Mouse (Mus musculus) right cerebral cortex, postnatal 10 days (tissue): Measurements from ENCODE around the gene Rab1b.

Source experiments
- DNase-seq, 2 experiments: peaks; one replicate each; pipeline ENCODE4 v3.0.0; 2021; ENCODE audit warnings: low spot score in 2 of 2

The Rab1b gene

DNA sequence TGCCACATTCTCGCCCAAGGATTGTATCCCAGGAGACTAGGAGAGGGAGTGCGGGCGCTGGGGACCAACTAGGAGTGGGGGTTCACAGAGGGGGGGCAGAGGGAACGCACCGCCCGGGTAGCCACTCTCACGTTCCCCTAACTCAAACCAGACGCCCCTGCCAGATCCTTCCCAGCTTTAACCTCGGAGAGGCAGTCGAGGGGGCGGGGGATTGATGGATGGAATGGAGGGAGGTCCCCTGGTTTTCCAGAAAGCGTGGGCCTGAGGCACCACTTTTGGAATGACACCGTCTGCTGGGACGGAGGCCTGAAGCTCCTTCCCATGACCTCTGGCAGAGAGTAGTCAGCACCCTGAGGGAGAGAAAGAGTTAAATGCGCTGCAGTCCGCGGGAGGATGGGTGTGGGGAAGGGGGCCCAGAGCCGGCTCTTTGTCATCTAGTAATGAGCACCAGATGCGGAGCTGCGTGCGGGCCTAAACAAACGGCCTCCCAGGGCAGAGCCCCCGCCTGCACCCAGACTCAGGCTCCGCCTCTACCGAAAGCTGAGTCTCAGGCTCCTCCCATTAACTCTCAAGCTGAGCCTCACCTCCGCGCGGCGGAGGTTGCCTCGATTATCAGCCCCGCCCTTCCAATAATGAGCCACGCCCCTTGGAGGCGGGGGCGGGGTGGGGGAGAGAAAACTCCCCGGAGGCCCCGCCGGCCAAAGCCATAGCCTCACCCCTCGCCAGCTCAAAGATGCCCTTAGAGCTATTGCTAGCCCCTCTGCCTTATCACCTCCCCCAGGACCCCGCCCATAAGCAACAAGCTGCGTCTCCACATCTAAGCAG lies 35.1 kb downstream of the Rab1b start:
- DNase-seq = peak; percentile 66 to 80

DNA sequence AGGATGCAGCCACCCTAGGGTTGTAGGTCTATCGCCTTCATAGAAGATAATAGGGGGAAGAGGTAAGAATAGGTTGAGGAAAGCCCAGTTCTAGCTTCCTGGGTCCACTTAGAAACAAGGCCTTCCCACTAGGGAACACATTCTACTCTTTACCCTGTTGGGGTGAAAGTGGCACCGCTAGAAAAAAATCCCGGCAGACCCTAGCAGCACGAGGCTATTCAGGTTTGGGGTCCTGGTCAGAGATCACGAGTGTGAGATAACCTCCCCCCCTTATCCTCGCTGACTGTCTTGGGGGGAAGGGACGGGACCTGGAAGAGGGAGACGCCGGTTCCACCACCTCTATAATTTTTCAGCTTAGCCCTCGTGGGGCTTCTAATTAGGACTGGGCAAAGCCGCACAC lies 35.8 kb downstream of the Rab1b start:
- DNase-seq = no peak

DNA sequence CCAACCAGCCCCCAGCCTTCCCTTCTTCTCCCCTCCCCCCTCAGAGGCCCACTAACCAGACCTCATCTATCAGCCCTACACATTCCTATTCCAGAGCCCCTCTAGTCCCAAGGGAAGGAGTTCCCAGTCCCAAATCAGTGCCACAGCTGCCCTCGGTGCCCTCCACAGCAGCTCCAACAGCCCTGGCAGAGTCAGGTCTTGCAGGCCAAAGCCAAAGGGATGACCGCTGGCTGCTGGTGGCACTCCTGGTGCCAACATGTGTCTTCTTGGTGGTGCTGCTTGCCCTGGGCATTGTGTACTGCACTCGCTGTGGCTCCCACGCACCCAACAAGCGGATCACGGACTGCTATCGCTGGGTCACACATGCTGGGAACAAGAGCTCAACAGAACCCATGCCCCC lies 36.9 kb downstream of the Rab1b start:
- no peak for DNase-seq

DNA sequence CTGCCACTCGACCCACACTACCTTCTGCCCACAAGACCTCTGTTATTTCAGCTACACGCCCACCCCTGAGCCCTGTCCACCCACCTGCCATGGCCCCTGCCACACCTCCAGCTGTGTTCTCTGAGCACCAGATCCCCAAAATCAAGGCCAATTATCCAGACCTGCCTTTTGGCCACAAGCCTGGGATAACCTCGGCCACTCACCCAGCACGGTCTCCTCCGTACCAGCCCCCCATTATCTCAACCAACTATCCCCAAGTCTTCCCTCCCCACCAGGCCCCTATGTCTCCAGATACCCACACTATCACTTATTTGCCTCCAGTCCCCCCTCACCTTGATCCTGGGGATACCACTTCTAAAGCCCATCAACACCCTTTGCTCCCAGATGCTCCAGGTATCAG lies 37.4 kb downstream of the Rab1b start:
- no peak for DNase-seq

DNA sequence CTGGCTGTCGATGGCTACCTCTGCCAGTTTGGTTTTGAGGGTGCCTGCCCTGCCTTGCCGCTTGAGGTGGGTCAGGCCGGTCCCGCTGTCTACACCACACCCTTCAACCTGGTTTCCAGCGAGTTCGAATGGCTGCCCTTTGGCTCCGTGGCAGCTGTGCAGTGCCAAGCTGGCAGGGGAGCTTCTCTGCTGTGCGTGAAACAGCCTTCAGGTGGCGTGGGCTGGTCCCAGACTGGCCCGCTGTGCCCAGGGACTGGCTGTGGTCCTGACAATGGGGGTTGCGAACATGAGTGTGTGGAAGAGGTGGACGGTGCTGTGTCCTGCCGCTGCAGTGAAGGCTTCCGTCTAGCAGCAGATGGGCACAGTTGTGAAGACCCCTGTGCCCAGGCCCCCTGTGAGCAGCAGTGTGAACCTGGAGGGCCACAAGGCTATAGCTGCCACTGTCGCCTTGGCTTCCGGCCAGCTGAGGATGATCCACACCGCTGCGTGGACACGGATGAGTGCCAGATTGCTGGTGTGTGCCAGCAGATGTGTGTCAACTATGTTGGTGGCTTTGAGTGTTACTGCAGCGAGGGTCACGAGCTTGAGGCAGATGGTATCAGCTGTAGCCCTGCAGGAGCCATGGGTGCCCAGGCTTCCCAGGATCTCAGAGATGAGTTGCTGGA lies 38.2 kb downstream of the Rab1b start:
- DNase-seq = no peak

DNA sequence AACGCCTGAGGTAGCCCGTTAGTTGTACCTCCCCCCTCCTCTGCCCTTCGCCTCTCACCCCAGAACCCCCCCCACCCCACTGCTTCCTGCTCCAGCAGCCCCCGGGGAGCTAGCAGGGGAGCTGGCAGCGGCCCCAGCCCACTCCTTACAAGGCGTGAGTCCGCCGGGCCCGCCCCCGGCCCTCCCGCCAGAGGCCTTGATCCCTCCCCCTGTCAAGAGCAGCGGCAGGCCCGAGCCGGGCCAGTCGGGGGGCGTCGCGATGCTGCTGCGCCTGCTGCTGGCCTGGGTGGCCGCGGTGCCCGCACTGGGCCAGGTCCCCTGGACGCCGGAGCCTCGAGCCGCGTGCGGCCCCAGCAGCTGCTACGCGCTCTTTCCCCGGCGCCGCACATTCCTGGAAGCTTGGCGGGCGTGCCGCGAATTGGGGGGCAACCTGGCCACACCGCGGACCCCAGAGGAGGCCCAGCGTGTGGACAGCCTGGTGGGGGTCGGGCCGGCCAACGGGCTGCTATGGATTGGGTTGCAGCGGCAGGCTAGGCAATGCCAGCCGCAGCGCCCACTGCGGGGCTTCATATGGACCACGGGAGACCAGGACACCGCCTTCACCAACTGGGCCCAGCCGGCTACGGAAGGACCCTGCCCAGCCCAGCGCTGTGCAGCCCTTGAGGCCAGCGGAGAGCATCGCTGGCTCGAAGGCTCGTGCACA lies 38.9 kb downstream of the Rab1b start, which contains the start of gene Cd248:
TSS of gene Cd248 (plus strand) at position 212 of the 703 bp plus-strand sequence.
- no peak for DNase-seq

DNA sequence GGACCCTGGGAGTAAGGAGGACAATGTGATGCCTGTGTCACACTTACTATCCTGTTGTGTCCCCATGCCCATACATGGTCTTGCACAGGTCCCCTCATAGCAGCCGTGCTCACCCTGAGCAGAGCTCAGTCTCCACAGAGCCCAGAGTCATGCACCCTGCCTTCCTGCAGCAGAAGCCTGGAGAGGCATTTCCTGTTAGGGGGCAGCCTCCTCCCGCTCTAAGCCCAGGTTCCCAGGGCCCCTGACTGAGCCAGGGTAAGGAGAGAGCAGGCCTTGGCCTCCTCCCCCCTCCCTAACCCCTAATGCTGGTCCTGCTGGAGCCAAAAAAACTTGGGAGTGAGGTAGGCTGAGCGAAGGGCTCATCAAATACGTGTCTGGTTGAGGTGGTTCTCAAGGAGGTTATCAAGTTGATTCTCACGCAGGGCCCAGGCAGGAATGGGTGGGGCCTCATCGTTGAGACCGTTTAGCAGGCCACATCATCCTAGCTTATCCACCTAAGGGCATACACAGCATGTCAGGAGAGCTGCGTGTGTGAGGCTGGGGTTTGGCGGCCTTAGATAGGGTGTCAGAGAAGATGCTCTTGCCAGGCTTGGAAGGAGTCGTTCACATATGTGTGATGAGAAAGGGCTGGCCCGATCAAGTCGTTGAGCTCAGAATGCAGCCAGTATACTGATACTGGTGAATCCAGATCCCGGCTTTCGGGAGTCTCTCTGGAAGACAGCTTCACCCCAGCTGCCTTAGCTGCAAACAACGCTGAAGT lies 39.7 kb downstream of the Rab1b start:
- DNase-seq = no peak

DNA sequence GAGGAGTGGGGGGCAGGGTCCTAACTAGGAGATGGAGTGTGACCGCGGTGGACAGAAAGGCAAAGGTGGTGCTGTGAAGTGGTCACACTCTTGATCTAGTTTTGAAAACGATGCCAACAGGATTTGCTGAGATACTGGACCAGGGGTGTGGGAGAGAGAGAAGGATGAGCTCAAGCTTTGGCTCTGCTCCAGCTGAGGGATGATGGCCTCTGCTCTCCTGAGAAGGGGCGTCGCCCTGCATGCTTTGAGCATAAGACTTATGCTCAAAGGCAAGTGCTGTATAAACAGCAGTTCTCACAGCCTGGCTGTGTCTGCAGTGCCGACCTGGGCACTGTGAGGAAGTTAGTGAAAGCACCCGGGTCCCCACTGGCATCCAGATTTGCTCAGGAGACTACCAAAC lies 41.8 kb downstream of the Rab1b start:
- DNase-seq = no peak

DNA sequence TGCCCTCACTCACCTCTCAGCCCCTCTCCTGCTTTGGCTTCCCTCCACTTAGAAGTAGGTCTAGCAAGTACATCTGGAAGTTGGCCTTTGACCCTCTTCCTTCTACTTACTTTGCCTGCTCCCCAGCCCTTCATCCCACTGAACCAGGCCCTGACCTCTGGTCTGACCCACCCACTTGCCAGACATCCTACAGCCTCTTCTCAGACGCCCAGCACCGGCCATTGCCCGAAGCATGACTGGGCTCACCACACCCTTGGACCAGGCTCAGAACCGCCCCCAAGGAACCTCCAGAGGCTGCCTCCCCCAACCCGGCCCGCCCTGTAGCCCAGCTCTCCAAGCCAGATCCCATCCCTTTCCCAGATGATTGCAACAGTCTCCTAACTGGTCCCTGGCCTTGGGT lies 44.4 kb downstream of the Rab1b start:
- no peak for DNase-seq

DNA sequence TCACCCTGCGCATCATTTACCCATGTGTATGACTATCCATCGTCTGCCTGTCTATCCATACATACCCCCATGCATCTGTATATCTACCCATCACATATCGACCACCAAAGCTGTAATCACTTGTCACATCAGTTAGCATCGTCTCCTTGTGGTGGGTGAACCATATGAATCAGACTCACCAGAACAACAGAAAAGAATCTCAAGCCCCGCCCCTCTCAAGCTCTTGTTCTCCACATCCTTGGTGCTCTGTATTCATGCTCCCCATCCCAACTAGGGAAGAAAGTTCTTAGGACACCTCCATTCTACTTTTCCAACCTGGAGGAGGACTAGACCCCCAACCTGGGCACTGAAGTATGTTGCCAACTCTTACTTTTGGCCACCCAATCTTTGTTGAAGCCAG lies 44.8 kb downstream of the Rab1b start:
- no peak for DNase-seq

DNA sequence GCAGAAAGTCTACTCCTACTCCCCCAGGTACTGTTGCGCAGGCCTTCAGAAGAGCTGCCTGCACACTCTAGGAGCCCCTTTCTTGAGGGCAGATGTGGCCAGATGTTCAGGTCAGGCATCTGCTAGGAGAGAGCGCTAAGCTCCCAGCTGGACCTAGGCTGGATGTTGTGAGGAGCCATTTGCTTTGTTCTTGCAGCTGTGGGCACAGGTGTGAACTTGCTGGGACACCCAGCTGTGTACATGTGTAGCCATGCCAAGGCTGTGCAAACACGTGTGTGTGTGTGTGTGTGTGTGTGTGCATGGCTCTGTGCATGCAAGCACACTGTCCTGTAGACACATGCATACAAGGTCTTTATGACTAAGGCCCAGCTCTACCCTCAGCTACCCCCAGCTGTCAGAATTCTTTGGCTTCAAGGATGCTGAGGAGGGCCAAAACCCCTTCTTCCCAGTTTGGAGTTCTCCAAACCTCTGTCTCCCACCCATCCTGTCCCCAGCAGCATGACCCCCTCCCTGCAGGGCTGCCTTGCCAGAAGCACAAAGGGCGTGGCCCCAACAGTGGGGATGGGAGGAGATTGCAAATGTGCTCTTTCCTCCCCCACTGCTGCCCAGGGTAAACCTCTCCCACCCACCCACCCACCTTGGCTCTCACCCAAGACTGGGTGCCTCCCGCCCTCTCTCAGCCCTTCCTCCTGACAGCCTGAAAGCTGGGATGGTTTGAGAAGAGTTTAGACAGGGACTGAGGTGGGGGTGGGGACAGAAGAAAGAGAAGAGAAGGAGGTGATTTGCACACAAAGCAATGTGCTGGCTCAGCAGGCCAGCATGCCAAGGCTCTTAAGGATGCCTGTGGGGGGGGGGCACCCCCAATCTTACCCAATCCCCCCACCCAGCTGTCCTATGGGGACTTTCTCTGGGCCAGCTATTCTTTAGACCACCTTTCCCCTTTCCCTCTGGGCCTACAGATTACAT lies 46.2 kb downstream of the Rab1b start:
- DNase-seq = no peak

DNA sequence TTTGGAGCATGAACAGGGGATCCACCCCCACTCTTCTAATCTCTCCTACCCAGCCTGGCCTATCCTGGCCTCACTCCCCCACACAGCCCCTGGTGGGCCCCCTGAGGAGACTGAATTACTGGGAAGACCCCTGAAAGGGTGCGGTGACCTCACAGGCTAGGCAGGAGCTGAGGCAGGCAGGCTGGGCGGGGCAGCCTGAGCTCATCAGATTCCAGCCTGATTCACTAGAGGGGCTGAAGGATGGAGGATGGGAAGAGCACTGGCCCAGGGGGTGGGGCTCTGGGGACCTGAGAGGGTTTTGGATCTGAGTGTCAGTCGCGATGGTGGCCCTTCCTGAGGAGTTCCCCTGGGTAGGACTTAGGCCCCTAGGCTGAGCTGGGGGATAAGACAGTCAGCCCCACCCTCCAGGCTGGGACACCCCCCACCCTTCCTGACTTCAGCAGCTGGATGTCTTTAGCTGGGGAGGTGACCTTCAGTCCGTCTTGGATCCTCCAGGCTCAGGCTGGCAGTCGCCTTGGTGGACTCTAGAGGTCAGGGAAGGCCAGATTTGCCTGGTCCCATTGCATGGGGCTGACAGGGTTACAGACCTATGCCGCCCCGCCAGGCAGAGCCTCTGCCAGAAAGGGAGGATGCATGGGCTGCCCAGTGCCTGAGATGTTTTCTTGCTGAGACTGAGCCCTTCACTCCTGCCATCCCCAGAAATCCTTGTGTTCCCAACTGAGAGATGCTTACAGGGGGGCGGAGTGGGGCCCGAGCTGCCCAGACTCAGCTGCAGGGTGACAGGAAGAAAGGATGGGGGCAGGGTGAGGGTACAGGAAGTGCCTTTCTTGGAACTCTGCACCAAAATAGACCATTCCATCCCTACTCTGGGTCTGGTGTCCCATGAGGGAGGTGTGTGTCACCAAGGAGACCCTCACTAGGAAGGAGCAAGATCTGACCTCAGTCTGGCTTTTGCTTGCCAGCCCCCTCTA lies 47.8 kb downstream of the Rab1b start:
- DNase-seq = no peak

DNA sequence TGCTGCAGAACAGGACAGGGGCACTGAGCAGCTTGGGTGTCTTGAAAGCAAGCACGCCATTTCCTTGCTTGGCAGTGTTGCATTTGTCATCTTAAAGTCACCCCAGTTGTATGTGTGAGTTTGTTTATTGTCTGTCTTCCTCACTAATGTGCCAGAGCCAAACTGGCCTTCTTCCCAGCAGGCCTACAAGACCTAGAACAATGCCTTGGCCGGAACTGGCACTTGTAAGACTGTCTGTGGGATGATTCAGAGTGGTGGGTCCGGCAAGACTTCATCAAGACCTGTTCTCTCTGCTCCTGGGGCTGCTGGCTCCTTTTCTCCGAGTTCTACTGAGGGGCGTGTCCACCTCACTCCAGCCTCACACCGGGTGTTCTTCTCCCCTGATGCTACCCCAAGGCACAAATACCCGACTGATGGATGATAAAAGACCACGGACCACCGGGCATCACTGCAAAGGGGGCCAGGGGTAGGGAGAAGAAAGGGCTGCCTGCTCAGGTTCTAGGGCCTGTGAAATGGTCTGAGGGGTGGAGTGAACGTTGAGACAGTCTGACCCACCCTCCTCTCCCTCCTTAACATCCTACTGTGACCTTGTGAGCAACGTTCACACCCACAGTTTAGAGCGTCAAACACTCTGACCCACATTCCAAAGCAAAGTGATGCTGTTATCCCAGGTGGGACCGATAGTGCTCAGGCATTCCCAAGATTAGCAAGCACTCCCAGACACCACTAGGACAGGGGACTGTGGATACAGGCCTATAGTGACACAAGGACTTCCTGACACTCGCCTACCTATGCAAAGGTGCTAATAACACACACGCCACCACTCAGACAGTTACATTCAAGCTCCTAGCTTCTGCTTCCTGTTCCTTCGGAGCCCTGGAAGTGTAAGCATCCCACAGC lies 48.7 kb downstream of the Rab1b start:
- DNase-seq = no peak

DNA sequence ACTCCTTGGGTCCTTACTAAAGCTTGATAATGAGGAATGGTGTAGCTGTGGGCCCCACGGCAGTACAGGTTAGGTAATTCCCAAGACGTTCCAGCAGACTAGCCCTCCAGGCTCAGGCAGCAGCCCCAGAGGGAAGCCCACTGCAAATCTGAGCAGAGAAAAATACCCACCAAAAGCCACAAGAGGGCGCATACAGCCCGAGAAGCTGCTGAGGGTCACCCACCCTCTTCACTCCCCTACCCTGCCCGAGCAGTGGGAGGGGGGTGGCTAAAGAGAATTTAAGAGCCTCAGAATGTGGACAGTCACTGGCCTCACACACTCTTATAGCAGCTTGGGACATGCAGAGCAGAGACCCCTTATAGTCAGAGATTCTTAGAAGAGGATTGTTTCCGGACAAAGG lies 50.6 kb downstream of the Rab1b start:
- DNase-seq = peak in 1 of 2 experiments; percentile 61

DNA sequence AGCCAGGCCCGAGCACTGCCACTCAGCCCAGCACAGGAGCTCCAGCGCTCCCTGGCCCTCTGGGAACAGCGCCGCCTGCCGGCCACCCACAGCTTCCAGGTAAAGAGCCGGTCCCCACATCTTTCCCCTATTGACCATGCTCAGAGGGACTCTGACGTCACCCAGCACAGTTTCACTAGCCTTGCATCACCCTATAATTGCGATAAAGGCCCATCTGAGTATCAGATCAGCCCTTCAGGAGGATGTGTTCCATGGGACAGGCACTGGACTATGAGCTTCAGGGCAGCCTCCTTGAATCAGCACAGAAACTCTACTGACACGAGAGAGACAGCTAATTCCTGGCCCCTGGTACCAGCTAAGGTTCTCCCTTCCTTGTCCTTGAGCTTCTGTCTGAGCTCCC lies 53.0 kb downstream of the Rab1b start:
- peak in 1 of 2 experiments; percentile 48 for DNase-seq

DNA sequence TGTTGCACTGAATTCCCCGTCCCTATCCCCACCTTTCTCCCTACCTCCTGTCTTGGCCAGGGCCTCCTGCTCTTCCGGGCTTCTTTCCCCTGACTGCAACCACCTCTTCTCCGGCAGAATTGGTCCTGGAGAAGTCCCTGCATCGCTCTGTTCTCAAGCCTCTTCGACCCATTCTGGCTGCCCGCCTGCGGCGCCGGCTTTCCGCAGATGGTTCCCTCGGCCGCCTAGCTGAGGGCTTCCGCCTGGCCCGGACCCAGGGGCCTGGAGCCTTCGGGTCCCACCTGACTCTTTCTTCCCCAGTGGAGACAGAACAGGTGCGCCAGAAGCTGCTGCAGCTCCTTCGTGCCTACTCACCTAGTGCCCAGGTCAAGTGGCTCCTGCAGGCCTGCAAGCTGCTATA lies 54.0 kb downstream of the Rab1b start:
- no peak for DNase-seq

DNA sequence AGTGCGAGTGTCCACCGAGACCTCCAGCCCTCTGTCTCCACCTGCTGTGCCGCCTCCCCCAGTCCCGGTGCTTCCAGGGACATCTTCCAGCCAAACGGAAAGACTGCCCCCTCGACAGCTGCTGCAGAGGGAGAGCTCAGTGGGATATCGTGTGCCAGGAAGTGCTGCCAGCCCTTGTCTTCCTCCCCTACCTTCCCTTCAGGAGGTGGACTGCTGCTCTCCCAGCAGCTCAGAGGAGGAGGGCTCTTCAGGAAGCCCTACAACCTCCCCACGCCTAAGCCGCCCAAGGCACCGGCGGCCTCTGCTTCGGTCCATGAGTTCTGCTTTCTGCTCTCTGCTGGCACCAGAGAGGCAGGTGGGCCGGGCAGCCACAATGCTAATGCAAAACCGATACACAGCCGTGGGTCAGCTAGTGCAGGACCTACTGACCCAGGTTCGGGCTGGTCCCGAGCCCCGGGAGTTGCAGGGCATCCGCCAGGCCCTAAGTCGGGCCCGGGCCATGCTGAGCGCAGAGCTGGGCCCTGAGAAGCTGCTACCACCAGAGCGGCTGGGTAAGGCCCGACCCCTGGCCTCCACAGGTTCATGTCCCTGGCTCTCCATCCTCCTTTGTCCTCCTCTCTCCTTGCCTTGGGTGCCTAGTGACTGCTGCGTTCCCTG lies 54.6 kb downstream of the Rab1b start:
- peak in 1 of 2 experiments; percentile 44 for DNase-seq

DNA sequence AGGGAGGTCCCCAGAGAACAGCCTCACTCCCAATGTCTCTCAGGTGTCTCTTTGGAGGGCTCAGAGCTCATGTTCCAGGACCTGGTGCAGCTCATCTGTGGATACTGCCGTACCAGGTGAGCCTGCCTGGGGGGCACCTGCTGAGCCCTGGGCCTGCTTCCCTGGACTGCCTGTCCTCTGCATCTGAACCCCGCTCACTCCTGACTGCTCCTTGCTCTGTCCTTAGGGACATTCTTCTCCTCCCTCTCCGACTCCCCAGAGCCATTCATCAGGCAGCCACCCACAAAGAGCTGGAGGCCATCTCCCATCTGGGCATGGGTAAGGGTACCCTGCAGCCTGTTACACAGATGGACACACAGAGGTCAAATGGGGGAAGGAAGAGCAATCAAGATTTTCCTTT lies 55.4 kb downstream of the Rab1b start:
- DNase-seq = no peak
